Mouse (Mus musculus) neural tube, embryonic 15.5 days (tissue): ENCODE data around the gene Oas1e. TPM values are rescaled to one million over a fixed set of nuclear protein-coding genes. Genes with fewer than 3 reads are reported as not detected.
"Not testable (repeated sequence)": the region's sequence is repeated elsewhere in the genome, so short reads cannot be mapped to it uniquely, and the experiment has no call there.

Experiments
- ATAC-seq: fragments of 200-750 bp; cut with Nextera tagmentation; 2 replicates; pipeline ENCODE4 v1.8.0; 2017; ENCODE audit warnings: mild to moderate bottlenecking, moderate TSS enrichment, moderate library complexity; ENCODE audit not compliant: low FRiP score
- H3K27ac ChIP-seq: fragments of 300-500 bp; sonication (generic); replicated peaks from 2 replicates; pipeline ENCODE4 v1.5.1; 2015; ENCODE audit warnings: mild to moderate bottlenecking, inconsistent platforms
- H3K27me3 ChIP-seq: fragments of 300-500 bp; sonication (generic); replicated peaks from 2 replicates; pipeline ENCODE4 v1.6.1; 2015; ENCODE audit warnings: inconsistent platforms
- H3K36me3 ChIP-seq: fragments of 300-500 bp; sonication (generic); 2 replicates; pipeline ENCODE4 v1.6.1; 2015; ENCODE audit warnings: inconsistent platforms
- H3K4me1 ChIP-seq: fragments of 300-500 bp; sonication (generic); 2 replicates; pipeline ENCODE4 v1.6.1; 2015; ENCODE audit warnings: inconsistent platforms
- H3K4me2 ChIP-seq: fragments of 300-500 bp; sonication (generic); 2 replicates; pipeline ENCODE4 v1.6.1; 2015; ENCODE audit warnings: inconsistent platforms, mild to moderate bottlenecking, moderate library complexity
- H3K4me3 ChIP-seq: fragments of 300-500 bp; sonication (generic); replicated peaks from 2 replicates; pipeline ENCODE4 v1.5.1; 2015; ENCODE audit warnings: mild to moderate bottlenecking, inconsistent platforms
- H3K9ac ChIP-seq: fragments of 300-500 bp; sonication (generic); replicated peaks from 2 replicates; pipeline ENCODE4 v1.6.1; 2015; ENCODE audit warnings: mild to moderate bottlenecking, inconsistent platforms
- H3K9me3 ChIP-seq: fragments of 300-500 bp; sonication (generic); replicated peaks from 2 replicates; pipeline ENCODE4 v1.6.1; 2016; ENCODE audit warnings: inconsistent platforms
- WGBS: fragments of 180-500 bp; shearing (Covaris S2); methylation state at CpG from one replicate; pipeline ENCODE4 v1.1.7; 2015; ENCODE audit warnings: mixed read lengths; 5-methylcytosine and 5-hydroxymethylcytosine counted together
- polyA plus RNA-seq: library from polyadenylated mRNA; unstranded; fragments of >200 nt; fragmentation: Nextera tagmentation; extraction: Ambion mirVana; gene quantifications from 2 replicates; pipeline ENCODE4 v1.2.1, GENCODE M21; 2015

Gene Oas1e
- 0.18 and 0.31 TPM in 2 replicates for polyA plus RNA-seq

DNA sequence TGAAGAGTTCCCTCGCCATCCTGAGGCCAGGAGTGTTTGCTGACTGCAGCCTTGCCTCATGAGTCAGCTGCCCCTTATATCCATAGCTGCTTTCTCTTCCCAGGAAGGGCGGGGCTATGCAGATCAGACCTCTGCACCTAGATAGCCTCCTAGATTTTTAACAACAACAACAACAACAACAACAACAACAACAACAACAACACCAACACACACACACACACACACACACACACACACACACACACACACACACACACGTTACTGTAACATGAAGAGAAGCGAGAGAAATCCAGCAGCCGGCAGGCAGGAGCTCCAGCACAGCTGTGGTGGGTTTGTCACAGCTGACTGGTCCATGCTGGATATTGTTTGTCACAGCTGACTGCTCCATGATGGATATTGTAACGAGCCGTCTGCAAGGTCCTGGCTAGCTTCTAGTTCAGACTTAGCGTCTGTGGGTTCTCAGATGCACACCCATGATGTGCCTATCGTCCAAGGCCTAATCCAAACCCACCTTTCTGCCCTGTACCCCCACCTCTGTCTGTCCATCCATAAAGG lies at the start of gene Oas1e:
Gene Oas1e (minus strand): TSS at position 51 of the 555 bp plus-strand sequence.
- H3K9me3 ChIP-seq, ATAC-seq, H3K27ac ChIP-seq, H3K9ac ChIP-seq, H3K27me3 ChIP-seq, H3K4me3 ChIP-seq, H3K4me2 ChIP-seq, H3K36me3 ChIP-seq, H3K4me1 ChIP-seq: not testable (repeated sequence)
- WGBS: 63% methylated on average over 9 of the region's 9 CpGs

DNA sequence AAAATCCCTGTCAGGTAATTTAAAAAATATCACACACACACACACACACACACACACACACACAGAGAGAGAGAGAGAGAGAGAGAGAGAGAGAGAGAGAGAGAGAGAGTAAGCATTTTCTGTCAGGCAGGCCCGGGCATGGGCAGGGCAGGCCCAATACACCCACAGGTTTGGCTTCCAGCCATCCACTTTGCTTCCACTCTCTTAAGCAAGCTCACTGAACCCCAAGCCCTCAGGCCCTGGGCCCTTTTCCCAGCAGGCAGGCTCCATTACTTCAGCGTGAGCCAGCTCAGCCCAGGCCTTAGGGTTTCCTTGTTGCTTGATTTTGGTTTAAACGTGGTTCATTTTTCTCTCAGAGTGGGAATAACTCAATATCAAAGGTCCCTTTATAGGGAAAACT lies 49.4 kb upstream of the Oas1e start:
- 72% methylated on average over 3 of the region's 3 CpGs for WGBS

DNA sequence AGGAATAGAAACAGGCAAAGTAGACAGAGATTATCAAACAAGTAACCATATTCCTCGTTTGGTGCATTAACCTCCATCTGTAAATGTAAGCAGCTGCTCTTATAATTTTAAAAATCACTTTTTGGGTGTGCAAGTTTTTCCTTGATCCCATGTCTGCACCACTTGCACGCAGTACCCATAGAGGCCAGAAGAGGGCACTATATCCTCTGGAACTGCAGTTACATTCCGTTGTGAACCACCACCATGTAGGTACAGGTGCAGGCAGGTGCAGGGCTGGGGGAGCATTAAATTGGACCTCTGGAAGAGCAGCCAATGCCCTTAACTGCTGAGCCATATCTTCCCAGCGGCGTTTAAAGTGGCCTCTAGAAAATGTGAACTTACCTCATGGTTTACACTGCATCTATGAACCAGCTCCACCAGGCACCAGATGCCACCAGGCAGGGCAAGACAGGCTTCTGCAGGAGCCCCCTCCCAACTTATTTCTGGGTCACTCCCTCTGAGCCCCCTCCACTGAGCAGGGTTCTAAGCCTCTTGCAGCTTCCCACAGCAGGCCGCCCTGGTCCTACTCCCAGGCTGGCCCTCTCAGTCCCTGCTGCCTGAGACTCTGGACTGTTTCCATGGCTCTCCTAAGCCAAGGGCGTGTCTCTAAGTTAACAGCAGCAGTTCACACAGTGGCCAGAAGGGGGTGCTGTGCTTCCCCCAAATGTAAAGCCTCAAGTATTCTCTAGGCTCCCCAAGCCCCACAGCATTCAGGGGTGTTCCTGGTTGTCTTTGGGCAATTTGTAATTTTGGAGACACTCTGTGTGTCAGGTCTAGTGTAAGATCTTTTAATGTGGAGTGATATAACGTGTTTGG lies 41.6 kb upstream of the Oas1e start:
- Histone ChIP-seq H3K9ac (no peak overlapping the region), H3K4me2 (no peak overlapping the region), H3K27me3 (peaks cover 18% of the 10 kb centered on the region; the same call in 1 of the 2 replicates), H3K27ac (no peak overlapping the region), H3K4me1 (no peaks in the 10 kb centered on the region; the same call in 1 of the 2 replicates), H3K4me3 (no peak overlapping the region), H3K36me3 (no peaks in the 10 kb centered on the region), H3K9me3 (no peaks in the 10 kb centered on the region)
- no peak for ATAC-seq
- 6% methylated on average over 8 of the region's 8 CpGs for WGBS

More for the DNA sequence above, 49.4 kb upstream of the Oas1e start:
- H3K27ac ChIP-seq: no peak overlapping the region
- ATAC-seq: no peak
- H3K9me3 ChIP-seq: no peaks in the 10 kb centered on the region
- H3K4me3 ChIP-seq: no peak overlapping the region
- no peaks in the 10 kb centered on the region for H3K36me3 ChIP-seq
- H3K9ac ChIP-seq: no peak overlapping the region
- no peaks in the 10 kb centered on the region for H3K4me1 ChIP-seq
- no peak overlapping the region for H3K4me2 ChIP-seq
- no peaks in the 10 kb centered on the region for H3K27me3 ChIP-seq

DNA sequence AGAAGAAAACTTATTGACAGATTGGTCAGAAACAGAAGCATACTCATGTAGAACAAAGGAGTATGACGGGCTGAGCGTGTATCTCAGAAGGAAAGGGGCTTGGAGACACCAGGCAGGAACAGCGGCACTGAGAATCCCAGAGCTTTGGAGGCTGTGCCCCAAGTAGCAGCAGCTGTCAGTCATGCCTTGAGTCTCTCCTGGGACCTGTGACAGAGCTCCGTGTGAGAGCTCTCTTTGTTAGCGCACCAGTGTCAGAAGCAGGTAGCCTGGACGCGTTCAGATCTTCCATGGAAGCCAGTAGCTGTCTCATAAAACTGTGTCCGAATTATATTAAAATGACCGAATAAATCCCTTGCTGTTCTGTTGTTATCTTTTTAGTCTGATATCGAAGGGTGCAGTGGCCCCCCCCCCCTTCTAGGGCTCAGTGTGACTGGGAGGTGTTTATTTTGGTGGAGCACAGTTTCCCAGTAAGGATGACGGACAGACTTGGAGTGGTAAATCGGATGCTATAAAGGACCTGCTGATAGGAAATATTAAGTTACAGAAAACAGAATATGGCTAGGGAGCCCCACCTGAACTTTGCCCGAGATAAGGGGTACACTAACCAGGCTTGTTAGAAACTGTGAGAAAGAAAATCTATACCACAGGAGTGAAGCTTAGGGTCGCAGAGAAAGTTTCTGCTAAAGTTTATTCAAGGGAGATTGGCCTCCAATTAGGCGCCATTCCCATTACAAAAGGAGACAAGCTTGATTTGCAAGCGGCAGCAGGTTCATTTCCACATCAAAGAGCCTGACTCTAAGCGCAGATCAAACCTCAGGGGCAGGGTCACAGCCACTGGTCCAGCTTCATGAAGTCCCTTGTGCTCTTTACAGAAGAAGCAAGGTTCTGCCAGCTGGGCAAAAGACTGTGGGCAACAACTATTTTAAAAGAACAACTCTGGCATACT lies 38.3 kb upstream of the Oas1e start:
- ATAC-seq: no peak
- Histone ChIP-seq H3K4me3 (no peak overlapping the region), H3K9ac (no peak overlapping the region), H3K27me3 (peaks cover 18% of the 10 kb centered on the region; the same call in 1 of the 2 replicates), H3K9me3 (no peaks in the 10 kb centered on the region), H3K27ac (no peak overlapping the region), H3K4me2 (peak overlapping the region; percentile 17; the same call in 1 of the 2 replicates), H3K36me3 (no peaks in the 10 kb centered on the region), H3K4me1 (no peaks in the 10 kb centered on the region; the same call in 1 of the 2 replicates)
- WGBS: 12% methylated on average over 17 of the region's 17 CpGs

DNA sequence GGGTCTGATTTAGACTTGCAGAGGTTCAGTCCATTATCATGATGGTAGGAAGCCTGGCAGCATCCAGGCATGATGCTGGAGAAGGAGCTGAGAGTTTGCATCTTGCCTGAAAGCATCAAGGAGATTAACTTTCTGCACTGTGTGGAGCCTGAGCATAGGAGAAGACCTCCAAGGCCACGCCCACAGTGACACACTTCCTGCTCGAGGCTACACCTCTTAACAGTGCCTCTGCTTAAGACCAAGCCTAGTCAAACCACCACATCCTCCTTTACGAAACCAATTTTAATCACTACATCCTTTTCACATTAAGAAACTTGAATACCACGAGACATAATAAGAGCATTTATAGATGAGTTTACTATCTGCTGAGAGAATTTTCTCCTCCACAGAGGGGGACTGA lies 35.7 kb upstream of the Oas1e start:
- 86% methylated on average over 4 of the region's 4 CpGs for WGBS
- H3K27ac ChIP-seq: no peak overlapping the region
- no peaks in the 10 kb centered on the region for H3K36me3 ChIP-seq
- no peaks in the 10 kb centered on the region for H3K9me3 ChIP-seq
- H3K27me3 ChIP-seq: 0 out of 2 replicates have a peak, but pooled peaks cover 12% of the 10 kb centered on the region
- H3K4me2 ChIP-seq: no peak overlapping the region
- no peaks in the 10 kb centered on the region; the same call in 1 of the 2 replicates for H3K4me1 ChIP-seq
- ATAC-seq: no peak
- no peak overlapping the region for H3K4me3 ChIP-seq
- H3K9ac ChIP-seq: no peak overlapping the region

DNA sequence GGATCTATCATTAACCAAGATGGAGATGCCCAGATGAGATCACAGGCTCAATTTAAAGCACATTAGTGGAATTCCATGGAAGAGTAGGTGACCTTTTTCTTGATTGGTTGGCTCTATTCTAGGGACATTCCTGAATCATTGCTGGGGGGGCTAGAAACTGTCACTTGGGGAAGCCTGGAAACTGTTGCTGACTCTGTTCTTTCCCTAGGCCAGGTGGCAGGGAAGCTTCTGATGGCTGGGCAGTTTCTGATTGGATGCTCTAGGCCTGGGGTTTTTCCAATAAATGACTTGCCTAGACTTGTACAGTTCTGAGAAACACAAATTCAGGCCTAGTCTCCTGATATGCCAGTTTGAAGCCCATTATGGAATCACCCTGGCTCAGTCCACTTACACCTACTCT lies 23.7 kb upstream of the Oas1e start:
- no peak for ATAC-seq
- Histone ChIP-seq H3K27ac (no peak overlapping the region), H3K4me1 (no peaks in the 10 kb centered on the region), H3K4me3 (no peak overlapping the region), H3K9me3 (peaks cover 4% of the 10 kb centered on the region; the same call in 1 of the 2 replicates), H3K36me3 (no peaks in the 10 kb centered on the region), H3K9ac (no peak overlapping the region), H3K27me3 (no peaks in the 10 kb centered on the region), H3K4me2 (no peak overlapping the region)

DNA sequence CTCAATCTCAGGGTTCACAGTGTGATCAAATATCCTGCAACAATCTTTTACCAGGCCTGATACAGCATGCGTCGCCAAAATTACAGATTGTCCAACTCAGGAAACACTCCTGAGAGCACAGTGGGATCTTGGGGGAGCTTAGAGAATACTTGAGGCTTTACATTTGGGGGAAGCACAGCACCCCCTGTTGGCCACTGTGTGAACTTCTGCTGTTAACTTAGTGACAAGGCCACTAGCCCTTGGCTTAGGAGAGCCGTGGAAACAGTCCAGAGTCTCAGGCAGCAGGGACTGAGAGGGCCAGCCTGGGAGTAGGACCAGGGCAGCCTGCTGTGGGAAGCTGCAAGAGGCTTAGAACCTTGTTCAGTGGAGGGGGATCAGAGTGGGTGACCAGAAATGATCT lies 20.6 kb upstream of the Oas1e start:
- ATAC-seq: no peak
- WGBS: 61% methylated on average over 3 of the region's 3 CpGs
- H3K4me1 ChIP-seq: peaks cover 15% of the 10 kb centered on the region

DNA sequence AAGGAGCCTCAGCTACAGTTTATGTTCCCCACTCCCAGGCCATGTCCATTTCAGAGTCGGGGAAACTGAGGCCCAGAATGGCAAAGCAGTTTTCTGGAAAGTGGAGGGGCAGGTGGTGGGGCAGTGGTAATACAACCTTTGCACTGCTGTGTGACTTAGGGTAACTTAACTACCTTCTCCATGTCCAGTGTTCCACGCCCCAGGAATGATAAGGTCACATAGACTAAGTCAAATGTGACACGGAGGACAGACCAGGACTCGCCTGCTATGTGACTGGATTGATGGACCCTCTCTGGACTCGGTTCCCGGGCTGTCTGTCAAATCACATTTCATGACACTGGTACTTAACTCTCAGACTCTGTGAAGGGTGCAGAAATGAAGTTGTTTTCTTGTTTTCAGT lies 17.7 kb upstream of the Oas1e start:
- H3K4me2 ChIP-seq: peak overlapping the region; percentile 61
- H3K27me3 ChIP-seq: no peaks in the 10 kb centered on the region
- no peak overlapping the region for H3K9ac ChIP-seq
- no peaks in the 10 kb centered on the region for H3K36me3 ChIP-seq
- no peak overlapping the region for H3K27ac ChIP-seq
- ATAC-seq: no peak
- no peaks in the 10 kb centered on the region for H3K9me3 ChIP-seq
- peaks cover 15% of the 10 kb centered on the region for H3K4me1 ChIP-seq
- peak overlapping the region; percentile 37 for H3K4me3 ChIP-seq
- 80% methylated on average over 6 of the region's 6 CpGs for WGBS

More for the DNA sequence above, 20.6 kb upstream of the Oas1e start:
- no peak overlapping the region for H3K9ac ChIP-seq
- H3K27ac ChIP-seq: no peak overlapping the region
- no peaks in the 10 kb centered on the region for H3K27me3 ChIP-seq
- no peak overlapping the region for H3K4me3 ChIP-seq
- no peaks in the 10 kb centered on the region for H3K36me3 ChIP-seq
- peaks cover 4% of the 10 kb centered on the region; the same call in 1 of the 2 replicates for H3K9me3 ChIP-seq
- H3K4me2 ChIP-seq: no peak overlapping the region

DNA sequence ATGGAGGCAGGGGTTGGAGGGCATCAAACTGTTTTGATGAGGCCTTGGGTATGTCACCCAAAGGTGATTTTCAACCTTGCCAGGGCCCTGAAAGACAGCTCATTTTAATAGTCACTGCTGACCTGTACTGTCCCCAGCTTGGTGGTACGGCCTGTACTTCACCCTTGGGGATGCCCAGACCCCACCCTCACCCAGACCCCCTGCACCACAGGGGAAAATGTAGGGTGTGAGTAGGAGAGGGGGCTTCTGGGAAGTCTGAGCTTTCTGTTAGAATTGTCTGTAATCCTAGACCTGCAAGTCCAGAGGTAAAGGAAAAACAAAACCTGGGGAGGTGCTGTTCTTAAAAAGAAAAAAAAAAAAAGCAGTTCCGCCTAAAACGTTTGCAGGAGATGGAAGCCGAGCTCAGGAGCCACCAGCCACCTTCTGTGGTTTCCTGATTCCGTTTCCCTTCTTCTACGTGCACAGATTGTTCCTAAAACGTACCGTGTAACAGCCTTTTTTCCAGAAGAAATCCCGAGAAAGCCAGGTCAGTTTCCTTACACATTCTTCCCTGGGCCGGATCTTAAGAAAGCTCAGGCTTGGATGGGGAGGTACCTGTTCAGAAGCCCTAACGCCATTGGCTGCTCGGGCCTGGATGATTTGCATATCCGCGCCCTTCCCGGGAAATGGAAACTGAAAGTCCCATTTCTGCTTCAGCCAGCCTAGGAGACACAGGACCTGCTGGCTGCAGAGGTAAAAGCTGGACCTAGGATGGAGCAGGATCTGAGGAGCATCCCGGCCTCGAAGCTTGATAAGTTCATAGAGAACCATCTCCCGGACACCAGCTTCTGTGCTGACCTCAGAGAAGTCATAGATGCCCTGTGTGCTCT lies 16.9 kb upstream of the Oas1e start, which contains the start of gene Oas1c:
Gene Oas1c (minus strand): TSS at position 564 of the 869 bp plus-strand sequence.
- 6% methylated on average over 18 of the region's 18 CpGs for WGBS
- Histone ChIP-seq H3K9me3 (no peaks in the 10 kb centered on the region), H3K36me3 (no peaks in the 10 kb centered on the region), H3K4me2 (peak within 1 kb of the TSS; percentile 61), H3K4me3 (peak within 1 kb of the TSS; percentile 37), H3K4me1 (peaks cover 15% of the 10 kb centered on the region), H3K27ac (peak within 1 kb of the TSS; percentile 83), H3K9ac (peak within 1 kb of the TSS; percentile 42), H3K27me3 (no peaks in the 10 kb centered on the region)
- ATAC-seq: peak; percentile 93

DNA sequence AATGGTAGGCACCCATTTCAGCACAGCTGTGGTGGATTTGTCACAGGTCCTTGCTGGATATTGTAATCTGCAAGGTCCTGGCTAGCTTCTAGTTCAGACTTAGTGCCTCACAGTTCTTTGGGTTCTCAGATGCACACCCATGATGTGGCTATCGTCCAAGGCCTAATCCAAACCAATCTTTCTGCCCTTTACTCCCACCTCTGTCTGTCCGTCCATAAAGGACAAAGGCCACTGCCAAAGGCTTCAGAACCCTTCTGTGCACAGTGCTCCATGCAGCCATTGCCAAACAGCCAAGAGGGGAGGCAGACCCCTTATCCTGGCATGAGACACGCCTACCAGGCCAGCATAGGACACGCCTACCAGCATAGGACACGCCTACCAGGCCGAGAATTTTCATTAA lies 13.8 kb upstream of the Oas1e start:
- Histone ChIP-seq H3K36me3 (no peaks in the 10 kb centered on the region), H3K27ac (no peak overlapping the region), H3K27me3 (no peaks in the 10 kb centered on the region), H3K9ac (no peak overlapping the region), H3K9me3 (0 out of 2 replicates have a peak, but pooled peaks cover 3% of the 10 kb centered on the region), H3K4me3 (no peak overlapping the region), H3K4me1 (peaks cover 15% of the 10 kb centered on the region), H3K4me2 (no peak overlapping the region)
- no peak for ATAC-seq
- 44% methylated on average over 6 of the region's 6 CpGs for WGBS
